Mouse (Mus musculus) C2C12 (cell line): Measurements from ENCODE around the gene 9430038I01Rik.

Experiments used
- CEBPB ChIP-seq: IDR thresholded peaks from one replicate; pipeline ENCODE4 v1.6.1; 2011; ENCODE audit warnings: low read depth, mild to moderate bottlenecking, control low read depth, moderate library complexity
- CTCF ChIP-seq: IDR thresholded peaks from one replicate; pipeline ENCODE4 v1.5.1; 2011; ENCODE audit not compliant: control insufficient read depth, insufficient read depth, insufficient read length
- FOSL1 ChIP-seq: IDR thresholded peaks from one replicate; pipeline ENCODE4 v1.8.0; 2011; ENCODE audit warnings: mild to moderate bottlenecking, low read length; ENCODE audit not compliant: poor library complexity, insufficient read depth, severe bottlenecking
- MYOG ChIP-seq: IDR thresholded peaks from one replicate; pipeline ENCODE4 v1.6.1; 2011; ENCODE audit not compliant: control insufficient read depth, insufficient read length; ENCODE audit errors: extremely low read depth
- USF1 ChIP-seq: IDR thresholded peaks from one replicate; pipeline ENCODE4 v1.6.1; 2011; ENCODE audit warnings: low read depth, mild to moderate bottlenecking, control low read depth, moderate library complexity

GRCm38 (mm10) chr7:137365056-137365455, 45.5 kb downstream of the 9430038I01Rik start:
- no peak for TF ChIP-seq CTCF
- TF ChIP-seq USF1 = no peak
- no peak for TF ChIP-seq CEBPB
- no peak for TF ChIP-seq MYOG
- TF ChIP-seq FOSL1 = no peak
